Mouse (Mus musculus): ENCODE data around the gene Baiap2l2.

DNA sequence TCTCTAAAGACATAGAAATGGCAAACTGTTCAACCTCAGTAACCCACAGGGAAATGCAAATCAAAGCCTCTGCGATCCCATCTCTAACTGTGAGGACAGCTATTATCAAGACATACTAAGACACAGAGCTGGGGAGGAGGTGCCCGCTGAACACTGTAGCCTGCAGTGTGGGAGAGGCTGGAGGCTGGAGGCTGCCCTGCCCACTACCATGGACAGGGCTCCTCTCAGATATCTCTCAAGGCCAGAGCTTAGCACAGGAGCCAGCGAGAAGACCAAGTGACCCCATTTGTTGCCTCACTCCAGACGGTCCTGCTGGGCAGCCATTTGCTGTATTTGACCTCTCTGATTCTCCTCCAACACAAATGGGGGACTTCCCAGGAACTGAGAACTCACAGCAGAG lies 22.5 kb upstream of the Baiap2l2 start:
- TF ChIP-seq CTCF (conservative IDR thresholded peaks at IDR 0.05; ENCODE audit: insufficient read depth, insufficient read length, low read depth, low read length): no peak
- no peak for TF ChIP-seq POLR2A (IDR thresholded peaks at IDR 0.05; ENCODE audit: low read depth, low read length)
